Mouse (Mus musculus) olfactory bulb, adult 2 months (tissue): Measurements from ENCODE around the gene Acyp2.

Experiments used
- CTCF ChIP-seq: fragments of 200-500 bp; IDR thresholded peaks from 2 replicates; pipeline ENCODE4 v1.5.1; 2012; ENCODE audit warnings: low read depth, mild to moderate bottlenecking, low read length, moderate library complexity; ENCODE audit not compliant: insufficient read depth
- POLR2A ChIP-seq: fragments of 200-500 bp; IDR thresholded peaks from 2 replicates; pipeline ENCODE4 v1.6.1; 2012; ENCODE audit warnings: mild to moderate bottlenecking, low read depth, low read length, moderate library complexity; ENCODE audit not compliant: insufficient read depth

- no peak for TF ChIP-seq CTCF
- no peak for TF ChIP-seq POLR2A
These were observed 78.8 kb downstream of the Acyp2 start for GRCm38 (mm10) chr11:30570568-30570967.
